Mouse (Mus musculus): ENCODE data around the gene Smarca2.

DNA sequence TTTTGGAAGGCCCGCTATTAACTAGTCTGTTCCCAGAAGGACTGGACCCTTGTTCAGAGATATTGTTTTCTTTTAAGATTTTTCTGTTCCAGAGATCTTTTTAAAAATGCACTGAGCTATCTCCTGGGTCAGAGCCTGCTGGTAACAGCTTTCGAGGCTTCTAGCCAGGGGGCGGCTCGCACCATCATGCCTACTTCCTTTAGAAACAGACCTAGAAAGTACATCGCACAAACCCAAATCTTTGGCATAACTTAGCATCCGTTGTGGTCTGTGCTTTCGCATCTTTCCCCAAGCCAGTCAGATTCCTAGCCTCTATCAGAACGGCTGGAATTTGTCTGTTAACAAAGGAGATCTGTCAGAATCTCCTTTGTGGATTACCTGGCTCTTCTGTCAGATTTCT, 153.3 kb downstream of the Smarca2 start:
- TF ChIP-seq REST (IDR thresholded peaks at IDR 0.05; ENCODE audit: insufficient read depth, insufficient read length) = no peak
- no peak for TF ChIP-seq POLR2A (IDR thresholded peaks at IDR 0.05; ENCODE audit: insufficient read length, low read depth)
- no peak for TF ChIP-seq MYOD1 (IDR thresholded peaks at IDR 0.05; ENCODE audit: control insufficient read depth in 1 of 3, insufficient read length in 2 of 3, low read depth in 2 of 3)

Data from myocyte (in vitro differentiated cells).